Mouse (Mus musculus) layer of hippocampus, postnatal 14 days (tissue): ENCODE measurements around the gene Mipep. TPM values are rescaled to one million over a fixed set of nuclear protein-coding genes. Genes with fewer than 3 reads are reported as not detected.

Experiments
- total RNA-seq, 2 experiments: library from RNA; stranded (reverse); gene quantifications; 2 replicates each; pipeline ENCODE4 v1.2.3; 2021

The Mipep gene
- total RNA-seq, 2 experiments from 2014 or later: 29.2 to 29.5 TPM

Other genes starting within 250 kb of the Mipep start
- 10 to 100 TPM; 25.2 to 30.5 TPM for gene Spata13, start 150.6 kb upstream of the Mipep start, total RNA-seq
- under 1 TPM in 1 of 2 experiments, not detected in 1; 0.23 TPM for gene C1qtnf9, start 16.4 kb upstream of the Mipep start, total RNA-seq